Mouse (Mus musculus) cerebellum, adult 2 months (tissue): ENCODE measurements around the gene Ermap.

Source experiments
- CTCF ChIP-seq: fragments of 200-500 bp; IDR thresholded peaks from 2 replicates; pipeline ENCODE4 v1.5.1; 2011; ENCODE audit warnings: low read depth, mild to moderate bottlenecking, control low read depth, low read length, moderate library complexity, borderline replicate concordance; ENCODE audit not compliant: insufficient read depth
- POLR2A ChIP-seq: fragments of 200-500 bp; IDR thresholded peaks from 2 replicates; pipeline ENCODE4 v1.6.1; 2011; ENCODE audit warnings: low read length, control low read depth, borderline replicate concordance; ENCODE audit not compliant: insufficient read depth

DNA sequence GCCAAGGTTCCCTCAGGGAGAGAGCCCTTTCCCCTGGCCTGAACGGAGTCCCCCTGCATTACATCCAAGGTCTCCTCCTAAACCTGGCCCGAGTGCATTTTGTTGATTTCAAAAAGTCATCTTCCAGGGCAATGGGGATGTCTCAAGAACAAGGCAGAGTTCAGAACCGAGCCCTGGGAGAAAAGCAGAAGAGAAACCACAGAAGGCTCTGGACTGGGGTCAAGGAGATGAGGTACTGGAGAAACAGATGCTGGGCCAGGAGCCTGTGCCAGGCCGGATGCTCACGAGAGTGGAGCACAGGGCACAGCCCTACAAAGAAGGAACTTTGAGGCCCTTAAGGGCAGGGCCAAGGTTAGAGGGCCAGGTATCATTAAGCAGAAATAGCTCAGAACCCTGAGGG is 12.1 kb downstream of the Ermap start:
- no peak for TF ChIP-seq CTCF
- no peak for TF ChIP-seq POLR2A
